8 mouse cellular contexts compared by ENCODE assay signal in the genomic region with DNA sequence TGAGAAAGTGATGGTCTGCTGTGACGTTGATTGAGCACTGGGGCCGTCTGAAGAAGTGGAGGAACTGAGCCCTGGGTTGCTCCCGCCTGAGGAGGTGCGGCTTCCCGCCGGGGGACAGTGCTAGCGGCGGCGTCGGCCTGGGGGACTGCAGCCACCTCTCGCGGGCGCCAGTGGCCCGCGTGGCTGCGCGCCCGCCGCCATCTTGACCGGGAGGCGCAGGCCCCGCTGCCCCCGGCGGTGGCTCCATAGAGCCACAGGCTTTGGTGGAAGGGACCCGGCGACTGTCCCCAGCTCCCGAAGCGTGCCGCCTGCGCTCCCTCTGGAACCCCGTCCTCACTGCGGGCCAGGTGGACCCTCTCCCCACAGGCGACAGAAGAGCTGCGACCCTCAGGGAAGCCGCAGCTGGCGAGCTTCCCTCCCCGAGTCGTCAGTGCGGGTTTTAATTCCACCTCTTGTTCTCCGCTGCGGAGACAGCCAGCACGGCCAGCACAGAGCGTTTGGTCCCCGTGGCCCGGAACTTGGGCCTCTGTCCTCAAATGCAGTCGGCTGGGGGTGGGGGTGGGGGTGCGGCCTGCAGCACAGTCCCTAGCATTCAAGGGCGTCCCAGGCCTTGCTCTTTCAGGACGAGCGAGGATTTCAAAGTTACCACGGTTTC. TPM values are rescaled to one million over a fixed set of nuclear protein-coding genes. Genes with fewer than 3 reads are reported as not detected.
A peak's percentile ranks its signal among the peaks of the same experiment; 100 is the strongest.
DNase-seq lines count a peak whose midpoint lies in the region; ATAC-seq and TF ChIP-seq lines count a peak whose summit lies in the region.

No protein-coding gene starts in this region.

- H3K36me3 ChIP-seq in E14TG2a.4 (ENCODE audit: insufficient read depth, low read length), result no peaks in the 10 kb centered on the region
- H3K36me3 ChIP-seq in limb, embryonic 10.5 days, result no peaks in the 10 kb centered on the region
- no peaks in the 10 kb centered on the region for H3K36me3 ChIP-seq in neural tube, embryonic 11.5 days (ENCODE audit: control insufficient read depth, insufficient read depth, low read length)

- TF ChIP-seq POLR2A in cerebellum, adult 2 months (IDR thresholded peaks at IDR 0.05; ENCODE audit: borderline replicate concordance, insufficient read depth, low read length), result no peak

- no peak for TF ChIP-seq CTCF in cerebellum, adult 2 months (IDR thresholded peaks at IDR 0.05; ENCODE audit: borderline replicate concordance, insufficient read depth, low read depth, low read length)
- TF ChIP-seq CTCF in E14TG2a.4 (conservative IDR thresholded peaks at IDR 0.05; ENCODE audit: low read length), result no peak

- H3K27me3 ChIP-seq in cerebellum, adult 2 months (ENCODE audit: control insufficient read depth, insufficient read depth, low read length), result no peaks in the 10 kb centered on the region
- H3K27me3 ChIP-seq in E14TG2a.4 (ENCODE audit: insufficient read depth, low read length), result peaks cover 47% of the 10 kb centered on the region
- peaks cover 95% of the 10 kb centered on the region for H3K27me3 ChIP-seq in limb, embryonic 10.5 days (ENCODE audit: low read depth, poor library complexity, severe bottlenecking)
- H3K27me3 ChIP-seq in neural tube, embryonic 11.5 days (ENCODE audit: control insufficient read depth, insufficient read depth, low read length), result peaks cover 40% of the 10 kb centered on the region

- H3K4me3 ChIP-seq in cerebellum, adult 2 months (replicated peaks; ENCODE audit: insufficient read depth, low read depth, low read length), result peak overlapping the region; percentile 34
- peak overlapping the region; percentile 63 for H3K4me3 ChIP-seq in E14TG2a.4 (replicated peaks; ENCODE audit: low read length)
- H3K4me3 ChIP-seq in limb, embryonic 10.5 days, result peak overlapping the region; percentile 47
- H3K4me3 ChIP-seq in neural tube, embryonic 11.5 days (ENCODE audit: low read depth, low read length), result peak overlapping the region; percentile 22

- H3K4me2 ChIP-seq in neural tube, embryonic 11.5 days (ENCODE audit: low read depth), result peak overlapping the region; percentile 49

- no peaks in the 10 kb centered on the region for H3K9me3 ChIP-seq in E14TG2a.4 (ENCODE audit: low read length)
- no peaks in the 10 kb centered on the region for H3K9me3 ChIP-seq in limb, embryonic 10.5 days (replicated peaks)
- H3K9me3 ChIP-seq in neural tube, embryonic 11.5 days (ENCODE audit: control insufficient read depth, low read length), result no peaks in the 10 kb centered on the region

- peak; percentile 48 for ATAC-seq in granulocyte monocyte progenitor cell, adult 5-6 weeks (replicated peaks; ENCODE audit: poor library complexity, severe bottlenecking)
- ATAC-seq in neural tube, embryonic 11.5 days (ENCODE audit: insufficient read depth, low FRiP score, low TSS enrichment), result no peak

- no peak for DNase-seq in cerebellum, adult 2 months
- no peak for DNase-seq in cerebellum, adult 11-12 months
- peak; percentile 59 for DNase-seq in limb, embryonic 10.5 days (ENCODE audit: low spot score)
- DNase-seq in neural tube, embryonic 11.5 days (ENCODE audit: low spot score), result peak; percentile 54
- no peak for DNase-seq in cerebellum, adult 9-11 months
- no peak for DNase-seq in thymus, adult 18-20 months

- WGBS in cerebellum, adult 2 months, result 11% methylated on average over 43 of the region's 51 CpGs
- 1% methylated on average over 51 of the region's 51 CpGs for WGBS in limb, embryonic 10.5 days
- 1% methylated on average over 14 of the region's 51 CpGs for WGBS in neural tube, embryonic 11.5 days

- no peak overlapping the region for H3K27ac ChIP-seq in cerebellum, adult 2 months (ENCODE audit: insufficient read depth, low read length)
- peak overlapping the region; percentile 87 for H3K27ac ChIP-seq in limb, embryonic 10.5 days
- 0 out of 2 replicates have a peak overlapping the region, but pooled peaks have one; percentile 20 for H3K27ac ChIP-seq in neural tube, embryonic 11.5 days (ENCODE audit: low read depth, low read length)

- H3K4me1 ChIP-seq in cerebellum, adult 2 months (ENCODE audit: control insufficient read depth, insufficient read depth, low read length), result no peaks in the 10 kb centered on the region
- H3K4me1 ChIP-seq in E14TG2a.4 (replicated peaks; ENCODE audit: low read depth, low read length), result peaks cover 21% of the 10 kb centered on the region
- peaks cover 50% of the 10 kb centered on the region for H3K4me1 ChIP-seq in limb, embryonic 10.5 days
- peaks cover 16% of the 10 kb centered on the region for H3K4me1 ChIP-seq in neural tube, embryonic 11.5 days (ENCODE audit: control insufficient read depth, insufficient read depth, low read length)

- peak overlapping the region; percentile 66 for H3K9ac ChIP-seq in neural tube, embryonic 11.5 days (ENCODE audit: low read length)

RNA-seq across cellular contexts. Expression of a gene that starts 19.9 kb away (rescaled TPM):
- polyA plus RNA-seq in cerebellum, adult 2 months (2012; rRNA removed), result 12.2 and 12.9 TPM in 2 replicates
- 36.0 and 55.0 TPM in 2 replicates for total RNA-seq in granulocyte monocyte progenitor cell, adult 5-6 weeks (2014; fragmentation: Nextera tagmentation)
- 30.6 and 32.7 TPM in 2 replicates for total RNA-seq in granulocyte monocyte progenitor cell, adult 5-6 weeks (2017)
- polyA plus RNA-seq in limb, embryonic 10.5 days (2016; fragmentation: Nextera tagmentation; extraction: Ambion mirVana), result 20.7 and 26.5 TPM in 2 replicates
- 21.0 and 26.7 TPM in 2 replicates for polyA plus RNA-seq in neural tube, embryonic 11.5 days (2014; fragmentation: Nextera tagmentation; extraction: Ambion mirVana)

Comparison
In these comparisons a context has a peak if more than half of its experiments do, and no peak if none do; other contexts are left out.
1. DNase-seq: peak in limb, embryonic 10.5 days (single experiment) and neural tube, embryonic 11.5 days (single experiment); none in cerebellum, adult 2 months (0 of 2), cerebellum, adult 11-12 months (single experiment), cerebellum, adult 9-11 months (single experiment) and thymus, adult 18-20 months (0 of 2).
2. Peak in every context shown above with its lines, with median percentiles within 50 percentile points of each other: H3K4me3 ChIP-seq.